Mouse (Mus musculus) lung, embryonic 16.5 days (tissue): ENCODE results near the gene Tbc1d25. TPM values are rescaled to one million over a fixed set of nuclear protein-coding genes. Genes with fewer than 3 reads are reported as not detected.

Experiments
- ATAC-seq: fragments of 200-750 bp; cut with Nextera tagmentation; 2 replicates; pipeline ENCODE4 v1.8.0; 2017; ENCODE audit warnings: low read depth, mild to moderate bottlenecking, moderate library complexity
- H3K27ac ChIP-seq: fragments of 300-500 bp; sonication (generic); 2 replicates; pipeline ENCODE4 v1.5.1; 2014; ENCODE audit warnings: mild to moderate bottlenecking, control low read depth, low read length
- H3K27me3 ChIP-seq: fragments of 300-500 bp; sonication (generic); 2 replicates; pipeline ENCODE4 v1.6.1; 2014; ENCODE audit warnings: low read depth, low read length, mixed read lengths; ENCODE audit not compliant: control insufficient read depth, insufficient read depth
- H3K36me3 ChIP-seq: fragments of 300-500 bp; sonication (generic); 2 replicates; pipeline ENCODE4 v1.6.1; 2014; ENCODE audit warnings: low read length; ENCODE audit not compliant: control insufficient read depth, insufficient read depth
- H3K4me1 ChIP-seq: fragments of 300-500 bp; sonication (generic); replicated peaks from 2 replicates; pipeline ENCODE4 v1.6.1; 2014; ENCODE audit warnings: low read length, mixed read lengths; ENCODE audit not compliant: control insufficient read depth, insufficient read depth
- H3K4me2 ChIP-seq: fragments of 300-500 bp; sonication (generic); 2 replicates; pipeline ENCODE4 v1.6.1; 2014; ENCODE audit warnings: low read depth, low read length, control low read depth
- H3K4me3 ChIP-seq: fragments of 300-500 bp; sonication (generic); 2 replicates; pipeline ENCODE4 v1.5.1; 2014; ENCODE audit warnings: mild to moderate bottlenecking, low read length, control low read depth
- H3K9ac ChIP-seq: fragments of 300-500 bp; sonication (generic); 2 replicates; pipeline ENCODE4 v1.6.1; 2014; ENCODE audit warnings: low read length, control low read depth
- H3K9me3 ChIP-seq: fragments of 300-500 bp; sonication (generic); 2 replicates; pipeline ENCODE4 v1.6.1; 2016; ENCODE audit warnings: low read length; ENCODE audit not compliant: control insufficient read depth
- WGBS: fragments of 180-500 bp; shearing (Covaris S2); extraction: QIAGEN DNeasy Blood & Tissue Kit; methylation state at CpG from one replicate; pipeline ENCODE4 v1.1.7; 2014; 5-methylcytosine and 5-hydroxymethylcytosine counted together
- polyA plus RNA-seq: library from polyadenylated mRNA; unstranded; fragments of >200 nt; fragmentation: Nextera tagmentation; extraction: Ambion mirVana; gene quantifications from 2 replicates; pipeline ENCODE4 v1.2.1, GENCODE M21; 2015

Tbc1d25 gene
- polyA plus RNA-seq, 1 experiment from 2014 or later: 13.0 TPM

- peak overlapping the region; percentile 66 for H3K4me2 ChIP-seq
- peak overlapping the region; percentile 76 for H3K9ac ChIP-seq
- 10% methylated on average over 13 of the region's 13 CpGs for WGBS
- peak; percentile 73 for ATAC-seq
- H3K9me3 ChIP-seq: no peaks in the 10 kb centered on the region
- H3K27ac ChIP-seq: 0 out of 2 replicates have a peak overlapping the region, but pooled peaks have one; percentile 27
- H3K36me3 ChIP-seq: no peaks in the 10 kb centered on the region
- no peaks in the 10 kb centered on the region for H3K27me3 ChIP-seq
- H3K4me3 ChIP-seq: peak overlapping the region; percentile 62
- 0 out of 2 replicates have a peak, but pooled peaks cover 5% of the 10 kb centered on the region for H3K4me1 ChIP-seq
These were observed 16.2 kb upstream of the Tbc1d25 start for GRCm38 (mm10) chrX:8192126-8192639.

- Histone ChIP-seq H3K4me3 (no peak overlapping the region), H3K9me3 (no peaks in the 10 kb centered on the region), H3K36me3 (no peaks in the 10 kb centered on the region), H3K4me2 (no peak overlapping the region), H3K27me3 (no peaks in the 10 kb centered on the region), H3K9ac (no peak overlapping the region), H3K4me1 (no peaks in the 10 kb centered on the region), H3K27ac (no peak overlapping the region)
- ATAC-seq: no peak
- 15% methylated on average over 7 of the region's 7 CpGs for WGBS
These were observed 7.0 kb upstream of the Tbc1d25 start for GRCm38 (mm10) chrX:8182871-8183540.

GRCm38 (mm10) chrX:8179646-8180045 lies 3.7 kb upstream of the Tbc1d25 start:
- H3K27me3 ChIP-seq: no peaks in the 10 kb centered on the region
- 79% methylated on average over 5 of the region's 5 CpGs for WGBS
- no peak overlapping the region for H3K4me2 ChIP-seq
- no peak overlapping the region for H3K27ac ChIP-seq
- no peaks in the 10 kb centered on the region for H3K9me3 ChIP-seq
- no peak for ATAC-seq
- no peaks in the 10 kb centered on the region for H3K36me3 ChIP-seq
- peaks cover 2% of the 10 kb centered on the region; the same call in 1 of the 2 replicates for H3K4me1 ChIP-seq
- no peak overlapping the region for H3K4me3 ChIP-seq
- H3K9ac ChIP-seq: no peak overlapping the region

GRCm38 (mm10) chrX:8178871-8179270 lies 2.9 kb upstream of the Tbc1d25 start:
- no peaks in the 10 kb centered on the region for H3K36me3 ChIP-seq
- ATAC-seq: no peak
- peaks cover 2% of the 10 kb centered on the region; the same call in 1 of the 2 replicates for H3K4me1 ChIP-seq
- H3K4me3 ChIP-seq: no peak overlapping the region
- no peaks in the 10 kb centered on the region for H3K27me3 ChIP-seq
- 91% methylated on average over 2 of the region's 2 CpGs for WGBS
- H3K27ac ChIP-seq: no peak overlapping the region
- H3K9me3 ChIP-seq: no peaks in the 10 kb centered on the region
- H3K9ac ChIP-seq: no peak overlapping the region
- no peak overlapping the region for H3K4me2 ChIP-seq

- no peak overlapping the region for H3K27ac ChIP-seq
These were observed 845 bp downstream of the Tbc1d25 start for GRCm38 (mm10) chrX:8175169-8175503.

GRCm38 (mm10) chrX:8167716-8168647 lies 8.0 kb downstream of the Tbc1d25 start:
- no peak for ATAC-seq
- Histone ChIP-seq H3K27ac (no peak overlapping the region), H3K4me1 (no peaks in the 10 kb centered on the region), H3K4me2 (no peak overlapping the region), H3K4me3 (no peak overlapping the region), H3K27me3 (no peaks in the 10 kb centered on the region), H3K36me3 (no peaks in the 10 kb centered on the region), H3K9ac (no peak overlapping the region), H3K9me3 (no peaks in the 10 kb centered on the region)
- WGBS: 82% methylated on average over 10 of the region's 10 CpGs

More at GRCm38 (mm10) chrX:8175169-8175503, 845 bp downstream of the Tbc1d25 start:
- H3K9me3 ChIP-seq: no peaks in the 10 kb centered on the region
- peaks cover 2% of the 10 kb centered on the region; the same call in 1 of the 2 replicates for H3K4me1 ChIP-seq
- peak overlapping the region; percentile 72 for H3K9ac ChIP-seq
- H3K27me3 ChIP-seq: no peaks in the 10 kb centered on the region
- H3K4me2 ChIP-seq: peak overlapping the region; percentile 60
- peak overlapping the region; percentile 68 for H3K4me3 ChIP-seq
- 10% methylated on average over 4 of the region's 4 CpGs for whole genome bisulfite sequencing
- no peak for ATAC-seq
- no peaks in the 10 kb centered on the region for H3K36me3 ChIP-seq

- Histone ChIP-seq H3K9me3 (no peaks in the 10 kb centered on the region), H3K4me2 (no peak overlapping the region), H3K4me1 (no peaks in the 10 kb centered on the region), H3K36me3 (no peaks in the 10 kb centered on the region), H3K4me3 (no peak overlapping the region), H3K9ac (no peak overlapping the region), H3K27ac (no peak overlapping the region), H3K27me3 (no peaks in the 10 kb centered on the region)
- no peak for ATAC-seq
- 90% methylated on average over 4 of the region's 4 CpGs for WGBS
These were observed 11.5 kb downstream of the Tbc1d25 start for GRCm38 (mm10) chrX:8164471-8164870.

GRCm38 (mm10) chrX:8163076-8163475 lies 12.9 kb downstream of the Tbc1d25 start:
- ATAC-seq: no peak
- Histone ChIP-seq H3K27me3 (no peaks in the 10 kb centered on the region), H3K27ac (no peak overlapping the region), H3K4me1 (no peaks in the 10 kb centered on the region), H3K9ac (no peak overlapping the region), H3K36me3 (no peaks in the 10 kb centered on the region), H3K4me3 (no peak overlapping the region), H3K9me3 (no peaks in the 10 kb centered on the region), H3K4me2 (no peak overlapping the region)
- WGBS: 67% methylated on average over 5 of the region's 5 CpGs
